Mouse (Mus musculus): Measurements from ENCODE around the gene Mapkapk2.

GRCm38 (mm10) chr1:131049361-131049806 is 48.2 kb downstream of the Mapkapk2 start:
- TF ChIP-seq CTCF (IDR thresholded peaks at IDR 0.05) (no peak), POLR2A (IDR thresholded peaks at IDR 0.05; ENCODE audit: insufficient read depth, low read depth, low read length) (no peak), EP300 (IDR thresholded peaks at IDR 0.05; ENCODE audit: insufficient read depth, low read depth, low read length) (no peak)
